Mouse (Mus musculus) intestine, postnatal 0 days (tissue): ENCODE measurements at regions not wholly inside any gene's neighbourhood (a gene's known extent, or its start where the extent isn't known, plus 50 kb on each side); places are given as distances from the start of the nearest gene placed in this dataset.

ENCODE experiments used
- ATAC-seq: fragments of 200-750 bp; cut with Nextera tagmentation; 2 replicates; pipeline ENCODE4 v1.8.0; 2017; ENCODE audit warnings: mild to moderate bottlenecking, moderate TSS enrichment, moderate library complexity
- H3K27ac ChIP-seq: fragments of 300-500 bp; sonication (generic); 2 replicates; pipeline ENCODE4 v1.5.1; 2014; ENCODE audit warnings: mild to moderate bottlenecking, low read depth, low read length, moderate library complexity
- H3K27me3 ChIP-seq: fragments of 300-500 bp; sonication (generic); replicated peaks from 2 replicates; pipeline ENCODE4 v1.6.1; 2014; ENCODE audit warnings: low read length, mixed read lengths; ENCODE audit not compliant: control insufficient read depth, insufficient read depth
- H3K36me3 ChIP-seq: fragments of 300-500 bp; sonication (generic); 2 replicates; pipeline ENCODE4 v1.6.1; 2014; ENCODE audit warnings: mild to moderate bottlenecking, moderate library complexity; ENCODE audit not compliant: control insufficient read depth, insufficient read depth
- H3K4me1 ChIP-seq: fragments of 300-500 bp; sonication (generic); replicated peaks from 2 replicates; pipeline ENCODE4 v1.6.1; 2014; ENCODE audit warnings: antibody characterized with exemption, low read length, mixed read lengths; ENCODE audit not compliant: control insufficient read depth, insufficient read depth
- H3K4me2 ChIP-seq: fragments of 300-500 bp; sonication (generic); replicated peaks from 2 replicates; pipeline ENCODE4 v1.6.1; 2014; ENCODE audit warnings: low read depth, mild to moderate bottlenecking, moderate library complexity
- H3K4me3 ChIP-seq: fragments of 300-500 bp; sonication (generic); 2 replicates; pipeline ENCODE4 v1.5.1; 2014; ENCODE audit warnings: low read depth, low read length
- H3K9ac ChIP-seq: fragments of 300-500 bp; sonication (generic); 2 replicates; pipeline ENCODE4 v1.6.1; 2014; ENCODE audit warnings: mild to moderate bottlenecking, low read depth, low read length
- H3K9me3 ChIP-seq: fragments of 300-500 bp; sonication (generic); 2 replicates; pipeline ENCODE4 v1.6.1; 2016; ENCODE audit warnings: mixed run types; ENCODE audit not compliant: control insufficient read depth
- CTCF ChIP-seq: sonication (generic); IDR thresholded peaks from 2 replicates; pipeline ENCODE4 v1.5.1; 2016; ENCODE audit warnings: low read depth, mild to moderate bottlenecking, control low read depth, antibody characterized with exemption, moderate library complexity
- WGBS: fragments of 180-500 bp; shearing (Covaris S2); extraction: QIAGEN DNeasy Blood & Tissue Kit; methylation state at CpG from one replicate; pipeline ENCODE4 v1.1.7; 2014; 5-methylcytosine and 5-hydroxymethylcytosine counted together

- TF ChIP-seq CTCF: no peak
- whole genome bisulfite sequencing: 85% methylated on average over 1 of the region's 1 CpGs
- H3K4me3 ChIP-seq: no peak overlapping the region
- H3K4me1 ChIP-seq: no peaks in the 10 kb centered on the region
- no peaks in the 10 kb centered on the region for H3K36me3 ChIP-seq
- no peaks in the 10 kb centered on the region for H3K27me3 ChIP-seq
- H3K9me3 ChIP-seq: no peaks in the 10 kb centered on the region
- no peak overlapping the region for H3K4me2 ChIP-seq
- no peak overlapping the region for H3K9ac ChIP-seq
- H3K27ac ChIP-seq: no peak overlapping the region
- ATAC-seq: no peak
Observed at GRCm38 (mm10) chr14:36453049-36453448, 358.3 kb downstream of the 4930474N05Rik start.

- no peak for TF ChIP-seq CTCF
- H3K27me3 ChIP-seq: no peaks in the 10 kb centered on the region
- H3K9me3 ChIP-seq: no peaks in the 10 kb centered on the region
- no peak overlapping the region for H3K4me2 ChIP-seq
- no peak overlapping the region for H3K9ac ChIP-seq
- ATAC-seq: no peak
- no peak overlapping the region for H3K4me3 ChIP-seq
- H3K36me3 ChIP-seq: no peaks in the 10 kb centered on the region
- H3K4me1 ChIP-seq: no peaks in the 10 kb centered on the region
- H3K27ac ChIP-seq: no peak overlapping the region
Observed at GRCm38 (mm10) chr14:36450126-36450525, 355.4 kb downstream of the 4930474N05Rik start.

GRCm38 (mm10) chr14:36414656-36415273 is 320.0 kb downstream of the 4930474N05Rik start:
- H3K9me3 ChIP-seq: no peaks in the 10 kb centered on the region
- no peaks in the 10 kb centered on the region for H3K27me3 ChIP-seq
- no peak for ATAC-seq
- 73% methylated on average over 3 of the region's 3 CpGs for WGBS
- no peaks in the 10 kb centered on the region for H3K36me3 ChIP-seq
- no peak overlapping the region for H3K4me2 ChIP-seq
- H3K4me1 ChIP-seq: no peaks in the 10 kb centered on the region
- H3K4me3 ChIP-seq: no peak overlapping the region
- no peak overlapping the region for H3K9ac ChIP-seq
- H3K27ac ChIP-seq: no peak overlapping the region
- TF ChIP-seq CTCF: no peak

GRCm38 (mm10) chr14:36414180-36414579 is 319.5 kb downstream of the 4930474N05Rik start:
- no peaks in the 10 kb centered on the region for H3K4me1 ChIP-seq
- no peaks in the 10 kb centered on the region for H3K9me3 ChIP-seq
- no peak for ATAC-seq
- no peak overlapping the region for H3K4me3 ChIP-seq
- H3K9ac ChIP-seq: no peak overlapping the region
- no peaks in the 10 kb centered on the region for H3K27me3 ChIP-seq
- no peak overlapping the region for H3K27ac ChIP-seq
- no peak overlapping the region for H3K4me2 ChIP-seq
- WGBS: 76% methylated on average over 1 of the region's 1 CpGs
- no peaks in the 10 kb centered on the region for H3K36me3 ChIP-seq
- TF ChIP-seq CTCF: no peak
